Mouse (Mus musculus): ENCODE data around the gene 4930595D18Rik. TPM values are rescaled to one million over a fixed set of nuclear protein-coding genes. Genes with fewer than 3 reads are reported as not detected.
A peak's percentile ranks its signal among the peaks of the same experiment; 100 is the strongest.

Gene 4930595D18Rik
- polyA plus RNA-seq, 1 experiment = not detected

DNA sequence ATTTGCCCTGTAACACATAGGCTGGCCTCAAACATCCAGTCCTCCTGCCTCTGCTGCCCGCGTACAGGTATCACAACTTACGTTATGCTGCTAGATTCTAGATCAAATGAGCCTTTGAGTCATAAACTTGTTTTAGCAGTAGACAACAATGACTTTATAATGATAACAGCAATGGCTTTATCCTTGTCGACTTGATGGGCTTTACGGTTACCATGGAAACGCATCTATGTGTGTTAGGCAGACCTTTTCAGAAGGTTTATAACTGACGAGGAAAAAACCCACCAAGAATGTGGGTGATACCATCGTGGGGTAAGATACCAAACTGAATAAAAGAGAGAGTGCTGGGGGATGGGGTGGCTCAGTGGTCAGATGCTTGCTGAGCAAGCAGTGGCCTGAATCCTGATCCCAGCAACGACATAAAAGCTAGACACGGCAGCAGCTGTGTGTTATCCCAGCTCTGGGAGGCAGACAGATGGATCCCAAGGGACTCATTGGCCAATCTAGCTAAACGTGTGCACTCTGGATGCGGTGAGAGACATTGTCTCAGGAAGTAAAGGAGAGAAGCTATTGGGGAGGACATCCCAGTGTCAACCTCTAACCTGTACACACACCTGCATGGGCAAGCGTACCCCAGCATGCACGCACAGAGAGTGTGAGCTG is 59.6 kb downstream of the 4930595D18Rik start:
- Histone ChIP-seq H3K4me1 (ENCODE audit: control insufficient read depth, insufficient read depth, low read length) (no peaks in the 10 kb centered on the region), H3K4me3 (ENCODE audit: insufficient read depth, low read length) (no peak overlapping the region), H3K27ac (ENCODE audit: insufficient read depth, low read length) (no peak overlapping the region)
- TF ChIP-seq CTCF (IDR thresholded peaks at IDR 0.05; ENCODE audit: extremely low read depth, insufficient read depth, low read length) (no peak), POLR2A (IDR thresholded peaks at IDR 0.05; ENCODE audit: extremely low read depth, insufficient read depth, low read length) (no peak)

DNA sequence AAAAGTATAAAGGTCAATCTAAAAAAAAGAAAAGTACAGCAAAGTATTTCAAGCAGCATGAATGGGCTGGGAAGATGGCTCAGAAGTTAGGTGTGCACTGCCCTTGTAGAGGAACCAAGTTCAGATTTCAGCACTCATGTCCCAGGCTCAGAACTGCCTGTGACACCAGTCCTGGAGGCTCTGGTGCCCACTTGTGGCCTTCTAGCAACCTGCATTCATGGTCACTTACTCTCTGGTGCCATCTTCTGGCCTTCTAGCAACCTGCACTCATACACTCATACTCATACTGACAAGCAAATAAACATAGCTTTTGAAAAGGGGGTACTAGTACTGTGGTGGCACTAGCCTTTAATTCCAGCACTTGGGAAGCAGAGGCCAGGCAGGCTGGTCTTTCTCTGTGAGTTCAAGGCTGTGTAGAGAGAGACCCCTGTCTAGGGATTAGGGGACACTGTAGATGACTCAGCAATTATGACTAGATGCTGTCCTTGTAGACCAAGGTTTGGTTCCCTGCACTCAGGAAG is 61.9 kb downstream of the 4930595D18Rik start:
- TF ChIP-seq CTCF (IDR thresholded peaks at IDR 0.05; ENCODE audit: extremely low read depth, insufficient read depth, low read length) = peak; percentile 31; the same call in 1 of the 2 replicates
- no peak for TF ChIP-seq POLR2A (IDR thresholded peaks at IDR 0.05; ENCODE audit: extremely low read depth, insufficient read depth, low read length)
- Histone ChIP-seq H3K27ac (ENCODE audit: insufficient read depth, low read length) (no peak overlapping the region), H3K4me1 (ENCODE audit: control insufficient read depth, insufficient read depth, low read length) (no peaks in the 10 kb centered on the region), H3K4me3 (ENCODE audit: insufficient read depth, low read length) (no peak overlapping the region)

DNA sequence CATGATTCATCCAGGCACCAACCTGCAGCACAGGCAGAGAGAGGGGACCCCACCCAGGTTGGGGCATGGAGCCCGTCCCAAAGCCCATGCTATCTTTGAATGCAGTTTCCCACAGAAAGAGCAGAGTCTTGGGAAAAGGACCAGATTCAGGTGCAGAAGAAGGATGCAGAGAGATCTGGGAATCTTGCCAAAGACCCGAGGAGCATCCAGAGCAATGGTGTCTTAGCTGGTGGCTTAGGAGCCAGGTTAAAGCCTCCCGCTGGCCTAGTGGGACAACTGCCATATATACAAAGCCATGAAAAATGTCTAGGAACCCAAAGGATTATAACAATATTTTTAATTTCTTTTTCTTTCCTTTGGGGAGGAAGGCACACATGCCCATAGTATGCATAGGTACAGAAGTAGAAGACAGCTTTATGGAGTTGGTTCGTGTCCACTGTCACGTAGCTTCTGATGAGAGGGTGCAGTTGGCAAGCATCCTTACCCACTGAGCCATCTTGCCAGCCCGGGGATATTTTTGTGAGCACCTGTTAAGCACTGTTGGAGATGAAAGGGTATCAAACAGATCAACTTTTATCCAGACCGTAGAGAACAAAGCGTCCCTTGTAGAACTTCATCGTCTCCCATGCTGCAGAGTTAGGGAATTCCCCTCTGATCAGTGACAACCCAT is 63.2 kb downstream of the 4930595D18Rik start:
- H3K4me3 ChIP-seq (ENCODE audit: insufficient read depth, low read length) = no peak overlapping the region
- H3K27ac ChIP-seq (ENCODE audit: insufficient read depth, low read length) = no peak overlapping the region
- no peak for TF ChIP-seq CTCF (IDR thresholded peaks at IDR 0.05; ENCODE audit: extremely low read depth, insufficient read depth, low read length)
- no peak for TF ChIP-seq POLR2A (IDR thresholded peaks at IDR 0.05; ENCODE audit: extremely low read depth, insufficient read depth, low read length)
- no peaks in the 10 kb centered on the region for H3K4me1 ChIP-seq (ENCODE audit: control insufficient read depth, insufficient read depth, low read length)

DNA sequence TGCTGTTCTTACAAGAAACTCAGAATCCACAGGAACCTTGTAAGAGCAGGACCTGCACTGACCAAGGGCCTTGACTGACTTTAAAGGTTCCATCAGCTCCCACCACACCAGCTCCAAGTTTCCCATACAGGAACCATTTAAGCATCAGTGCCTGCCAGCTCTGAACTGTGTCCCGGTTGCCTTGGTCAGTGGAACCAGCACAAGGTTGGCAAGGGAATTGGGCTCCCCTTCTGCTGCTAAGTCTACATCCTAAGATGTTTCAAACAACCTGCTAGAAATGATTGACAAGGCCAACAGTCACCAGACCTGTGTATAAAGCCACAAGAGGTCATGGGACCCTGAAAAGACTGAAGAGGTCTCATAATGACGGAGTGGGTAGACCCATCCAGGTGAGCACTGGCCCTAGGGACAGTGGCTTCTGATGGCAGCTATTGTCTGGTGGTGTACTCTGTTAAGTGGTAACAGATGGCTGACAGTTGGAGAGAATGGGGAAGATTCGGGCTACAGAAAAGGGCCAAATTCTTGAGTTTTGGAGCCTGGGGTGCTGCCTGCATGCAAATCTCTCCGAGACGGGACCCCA is 64.7 kb downstream of the 4930595D18Rik start:
- TF ChIP-seq CTCF (IDR thresholded peaks at IDR 0.05; ENCODE audit: extremely low read depth, insufficient read depth, low read length) = no peak
- no peak for TF ChIP-seq POLR2A (IDR thresholded peaks at IDR 0.05; ENCODE audit: extremely low read depth, insufficient read depth, low read length)

DNA sequence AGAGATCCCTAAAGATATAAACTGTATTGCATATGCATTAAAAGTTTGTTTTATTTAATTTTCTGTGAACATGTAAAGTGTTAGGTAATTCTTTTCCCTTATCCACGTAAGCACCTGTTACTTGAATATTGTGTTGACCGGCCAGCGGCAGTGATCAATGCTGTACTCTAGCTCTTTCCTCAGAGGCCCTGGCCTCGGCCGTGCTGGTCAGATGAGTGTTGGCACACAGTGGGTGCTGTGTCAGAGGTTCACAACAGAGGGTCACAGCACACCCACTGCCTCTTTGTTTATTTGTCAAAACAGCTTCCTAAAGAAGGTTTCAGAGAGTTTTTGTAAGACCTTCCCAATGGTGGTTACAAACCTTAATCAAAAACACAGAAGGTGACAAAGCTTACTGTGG is 69.7 kb downstream of the 4930595D18Rik start:
- Histone ChIP-seq H3K27ac (ENCODE audit: insufficient read depth, low read length) (no peak overlapping the region), H3K4me3 (ENCODE audit: insufficient read depth, low read length) (no peak overlapping the region), H3K4me1 (ENCODE audit: control insufficient read depth, insufficient read depth, low read length) (no peaks in the 10 kb centered on the region)
- TF ChIP-seq CTCF (IDR thresholded peaks at IDR 0.05; ENCODE audit: extremely low read depth, insufficient read depth, low read length) = no peak
- no peak for TF ChIP-seq POLR2A (IDR thresholded peaks at IDR 0.05; ENCODE audit: extremely low read depth, insufficient read depth, low read length)

More for the DNA sequence above, 64.7 kb downstream of the 4930595D18Rik start:
- H3K27ac ChIP-seq (ENCODE audit: insufficient read depth, low read length) = no peak overlapping the region
- H3K4me3 ChIP-seq (ENCODE audit: insufficient read depth, low read length) = no peak overlapping the region
- no peaks in the 10 kb centered on the region for H3K4me1 ChIP-seq (ENCODE audit: control insufficient read depth, insufficient read depth, low read length)

DNA sequence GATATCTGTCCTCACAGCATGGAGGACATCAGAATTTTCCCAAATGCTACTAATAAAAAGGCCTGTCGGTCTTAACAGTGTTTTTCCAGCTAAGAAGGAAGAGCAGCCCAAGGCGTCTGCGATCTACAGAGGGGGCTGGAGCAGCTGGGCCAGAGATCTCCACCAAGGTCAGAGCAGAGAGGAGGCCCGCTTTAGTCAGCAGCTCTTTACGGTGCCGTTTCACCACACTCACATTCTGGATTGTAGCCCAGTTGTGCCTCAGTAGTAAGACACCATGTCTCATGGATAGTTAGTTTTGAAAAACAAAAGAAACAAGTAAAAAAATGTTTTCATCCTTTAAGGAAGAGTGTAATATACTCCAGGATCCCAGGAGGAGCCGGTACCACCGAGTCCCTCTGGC is 73.1 kb downstream of the 4930595D18Rik start:
- Histone ChIP-seq H3K4me1 (ENCODE audit: control insufficient read depth, insufficient read depth, low read length) (no peaks in the 10 kb centered on the region), H3K27ac (ENCODE audit: insufficient read depth, low read length) (no peak overlapping the region), H3K4me3 (ENCODE audit: insufficient read depth, low read length) (no peak overlapping the region)
- TF ChIP-seq POLR2A (IDR thresholded peaks at IDR 0.05; ENCODE audit: extremely low read depth, insufficient read depth, low read length) = no peak
- no peak for TF ChIP-seq CTCF (IDR thresholded peaks at IDR 0.05; ENCODE audit: extremely low read depth, insufficient read depth, low read length)

Other genes with a start within 250 kb of the 4930595D18Rik start
- 34.7 and 34.8 TPM in 2 replicates for gene Ankrd9, start 205.5 kb downstream of the 4930595D18Rik start, polyA plus RNA-seq (2012; rRNA removed)
- 11.3 and 11.6 TPM in 2 replicates for gene Rcor1, start 145.1 kb downstream of the 4930595D18Rik start, polyA plus RNA-seq (2012; rRNA removed)
- gene Traf3, start 18.1 kb downstream of the 4930595D18Rik start, polyA plus RNA-seq (2012; rRNA removed) = 31.4 and 31.6 TPM in 2 replicates
- gene Amn, start 86.6 kb upstream of the 4930595D18Rik start, polyA plus RNA-seq (2012; rRNA removed) = 18.7 and 23.1 TPM in 2 replicates
- 195 and 201 TPM in 2 replicates for gene Cdc42bpb, start 193.2 kb upstream of the 4930595D18Rik start, polyA plus RNA-seq (2012; rRNA removed)
- 0.45 and 1.4 TPM in 2 replicates for gene Lbhd2, start 222.3 kb upstream of the 4930595D18Rik start, polyA plus RNA-seq (2012; rRNA removed)
- 2.4 and 2.5 TPM in 2 replicates for gene Exoc3l4, start 232.5 kb upstream of the 4930595D18Rik start, polyA plus RNA-seq (2012; rRNA removed)

Measured in cortical plate, adult 2 months (tissue).